Mouse (Mus musculus) frontal cortex, adult (tissue): ENCODE results near the gene Hrct1.

Experiments
- ATAC-seq: cut with Nextera tagmentation; 2 replicates; pipeline ENCODE4 v1.9.2; 2017; ENCODE audit warnings: mild to moderate bottlenecking, moderate library complexity, mixed read lengths; ENCODE audit not compliant: low TSS enrichment

Gene Hrct1

GRCm38 (mm10) chr4:43727718-43728575 lies 959 bp downstream of the Hrct1 start:
- no peak for ATAC-seq

GRCm38 (mm10) chr4:43728576-43728954 lies 1.6 kb downstream of the Hrct1 start:
- ATAC-seq, result no peak

DNA sequence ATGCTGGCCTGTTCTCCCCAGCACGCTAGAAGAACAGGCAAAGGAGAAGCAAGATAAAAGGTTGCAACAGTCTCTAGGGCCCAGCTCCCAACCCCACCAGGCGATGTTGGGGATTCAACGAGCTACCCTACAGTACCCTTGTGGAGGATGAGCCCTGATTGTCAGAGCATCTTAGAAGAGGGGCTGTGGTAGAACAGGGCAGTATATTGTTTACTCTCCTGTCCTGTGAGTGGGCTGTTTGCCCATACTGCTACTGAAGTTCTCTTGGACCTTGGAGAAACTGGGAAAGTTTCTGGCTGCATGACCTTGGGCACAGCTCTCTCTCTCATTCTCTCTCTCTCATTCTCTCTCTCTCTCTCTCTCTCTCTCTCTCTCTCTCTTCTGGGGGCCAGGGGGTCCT lies 2.1 kb downstream of the Hrct1 start:
- no peak for ATAC-seq

GRCm38 (mm10) chr4:43729794-43730550 lies 3.0 kb downstream of the Hrct1 start, which contains the start of gene Spaar:
TSS of gene Spaar (plus strand) at chr4:43730034.
- ATAC-seq, result no peak

- ATAC-seq, result no peak
These were observed 3.8 kb downstream of the Hrct1 start for GRCm38 (mm10) chr4:43730750-43731297.

DNA sequence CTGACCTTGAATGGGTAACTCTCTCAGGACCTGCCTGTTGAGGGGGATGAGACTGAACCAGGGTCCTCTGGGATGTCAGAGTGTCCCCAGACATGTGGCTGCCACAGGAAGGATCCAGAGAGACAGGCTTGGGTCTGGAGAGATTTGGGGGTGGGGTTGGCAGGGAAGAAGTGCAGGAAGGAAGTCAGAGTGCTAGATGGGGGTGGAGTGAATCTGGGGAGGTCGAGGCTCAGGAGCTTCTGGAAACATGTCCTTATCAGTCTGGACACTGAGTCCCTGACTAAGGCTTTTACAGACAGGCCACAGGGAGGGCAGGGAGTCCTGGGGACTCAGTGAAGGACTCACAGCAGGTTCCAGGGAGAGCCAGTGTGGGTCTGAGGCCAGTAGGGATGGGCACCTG lies 5.2 kb downstream of the Hrct1 start:
- ATAC-seq, result no peak

GRCm38 (mm10) chr4:43733186-43733585 lies 6.2 kb downstream of the Hrct1 start:
- no peak for ATAC-seq

GRCm38 (mm10) chr4:43737144-43737543 lies 10.2 kb downstream of the Hrct1 start:
- ATAC-seq, result no peak

- ATAC-seq, result no peak
These were observed 12.1 kb downstream of the Hrct1 start for GRCm38 (mm10) chr4:43738989-43739674.

DNA sequence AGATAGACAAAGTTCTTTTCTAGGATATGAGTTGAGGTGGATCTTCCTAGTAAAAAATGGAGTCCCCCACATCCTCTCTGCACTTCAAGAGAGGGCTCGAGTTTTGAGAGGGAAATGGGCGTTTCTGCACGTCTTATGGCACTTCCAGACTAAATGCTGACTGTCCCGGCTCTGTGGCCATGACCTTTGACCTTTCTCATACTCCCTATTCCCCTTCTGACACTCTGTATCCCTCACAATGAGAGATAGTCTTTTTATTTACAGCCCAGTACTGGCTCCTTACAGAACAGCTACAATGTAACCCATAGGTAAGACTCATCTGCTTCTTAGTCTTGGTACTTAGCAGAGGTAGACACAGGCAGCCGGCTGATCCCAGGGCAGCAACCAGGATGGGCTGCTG lies 14.5 kb downstream of the Hrct1 start:
- no peak for ATAC-seq

GRCm38 (mm10) chr4:43742637-43743036 lies 15.6 kb downstream of the Hrct1 start:
- ATAC-seq, result no peak

DNA sequence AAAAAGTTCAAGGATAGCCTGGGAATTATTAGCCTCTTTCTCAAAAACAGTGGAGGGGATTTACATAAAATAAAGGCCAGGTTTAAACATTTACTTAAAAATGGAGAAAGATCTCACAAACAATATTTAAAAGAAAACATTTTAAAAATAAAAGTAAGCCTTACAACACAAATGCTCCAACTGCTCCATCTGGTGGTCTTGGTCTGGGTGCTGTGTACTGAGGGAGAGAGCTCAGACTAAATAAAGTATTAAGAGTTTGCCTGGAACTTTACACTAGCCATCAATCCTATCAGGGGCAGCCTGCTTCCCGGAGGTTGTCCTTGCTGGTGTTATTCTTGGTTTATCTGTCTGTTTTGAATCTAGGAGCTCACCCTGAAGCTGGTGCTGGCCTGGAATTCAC lies 16.1 kb downstream of the Hrct1 start:
- no peak for ATAC-seq

- 0 out of 2 replicates have a peak, but pooled peaks have one; percentile 55 for ATAC-seq
These were observed 18.2 kb downstream of the Hrct1 start for GRCm38 (mm10) chr4:43745187-43745586.

- ATAC-seq, result peak; percentile 52; the same call in 1 of the 2 replicates
These were observed 30.2 kb downstream of the Hrct1 start for GRCm38 (mm10) chr4:43757213-43757612.

DNA sequence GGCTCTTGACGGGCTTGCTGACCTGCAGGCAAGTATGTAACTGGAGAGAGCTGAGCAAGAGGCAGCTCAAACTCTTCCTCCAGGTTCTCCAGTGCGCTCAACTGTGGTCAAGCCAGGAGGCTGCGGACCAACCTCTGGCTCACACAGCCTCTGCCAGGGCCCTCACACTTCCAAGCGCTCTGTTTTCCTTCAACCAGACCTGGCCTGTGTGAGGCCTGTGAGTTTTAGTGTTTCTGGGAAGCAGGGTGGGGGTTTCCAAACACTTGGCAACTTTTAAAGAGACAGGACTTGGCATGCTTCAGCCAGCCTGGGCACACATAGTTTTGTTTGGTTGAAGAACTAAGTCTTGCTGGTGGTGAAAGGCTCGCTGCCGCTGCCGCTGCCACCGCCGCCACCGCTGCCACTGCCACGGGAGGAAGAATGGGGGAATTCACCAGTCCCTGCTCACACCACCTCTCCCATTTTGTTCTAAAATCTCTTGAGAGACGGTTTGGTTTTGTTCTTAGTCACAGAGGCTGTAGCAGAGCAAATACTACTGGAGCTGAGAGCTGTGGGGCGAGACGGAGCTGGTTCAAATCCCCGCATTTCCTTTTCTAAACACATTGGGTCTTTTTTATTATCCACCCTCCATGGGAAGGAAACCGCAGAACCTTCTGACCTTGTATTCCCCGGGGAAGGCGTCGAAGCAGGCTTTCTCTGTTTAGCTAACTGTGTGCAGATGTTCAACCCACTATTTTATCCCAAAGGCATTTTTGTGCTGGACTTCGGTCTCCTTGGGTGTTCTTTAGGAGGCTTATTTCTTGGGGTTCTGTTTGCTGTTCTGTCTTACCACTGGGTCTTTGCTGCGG lies 32.8 kb downstream of the Hrct1 start:
- no peak; the same call in 1 of the 2 replicates for ATAC-seq

- ATAC-seq, result no peak
These were observed 33.5 kb downstream of the Hrct1 start for GRCm38 (mm10) chr4:43760460-43760859.

DNA sequence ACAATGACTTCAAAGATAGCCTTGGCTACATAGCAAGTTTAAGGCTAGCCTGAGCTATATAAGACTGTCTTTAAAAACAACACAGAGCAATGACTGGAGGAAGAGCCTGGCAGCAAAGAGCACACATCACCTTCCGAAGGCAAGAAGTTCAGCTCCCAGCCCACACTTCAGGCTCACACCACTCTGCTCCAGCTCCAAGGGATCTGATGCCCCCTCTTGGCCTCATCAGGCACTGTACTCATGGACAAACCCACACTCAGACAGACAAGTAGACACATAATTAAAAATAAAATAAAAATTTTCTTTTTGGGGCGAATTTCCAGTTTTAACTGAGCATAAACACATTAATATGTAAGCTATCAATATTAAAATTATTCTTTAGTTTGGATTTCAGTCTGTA lies 34.3 kb downstream of the Hrct1 start:
- no peak for ATAC-seq

- peak; percentile 72; the same call in 1 of the 2 replicates for ATAC-seq
These were observed 36.4 kb downstream of the Hrct1 start for GRCm38 (mm10) chr4:43763410-43763809.

- ATAC-seq, result no peak
These were observed 41.4 kb downstream of the Hrct1 start for GRCm38 (mm10) chr4:43768341-43768740.

GRCm38 (mm10) chr4:43769374-43769773 lies 42.4 kb downstream of the Hrct1 start:
- no peak for ATAC-seq

GRCm38 (mm10) chr4:43770909-43771308 lies 43.9 kb downstream of the Hrct1 start, which contains the start of gene Olfr159:
TSS of gene Olfr159 (minus strand) at chr4:43771009.
- no peak for ATAC-seq
